Mouse (Mus musculus) layer of hippocampus, postnatal 25 days (tissue): ENCODE measurements around the gene Vmn1r158. TPM values are rescaled to one million over a fixed set of nuclear protein-coding genes. Genes with fewer than 3 reads are reported as not detected.
"Not testable (repeated sequence)": the region's sequence is repeated elsewhere in the genome, so short reads cannot be mapped to it uniquely, and the experiment has no call there.

Source experiments
- DNase-seq, 2 experiments: peaks; one replicate each; pipeline ENCODE4 v3.0.0; 2022; ENCODE audit warnings: mixed read lengths in 2 of 2, low spot score in 1 of 2; ENCODE audit errors: extremely low spot score in 1 of 2
- total RNA-seq, 2 experiments: library from RNA; stranded (reverse); gene quantifications; 2 replicates each; pipeline ENCODE4 v1.2.3; 2021

Vmn1r158 gene
- total RNA-seq = not detected

DNA sequence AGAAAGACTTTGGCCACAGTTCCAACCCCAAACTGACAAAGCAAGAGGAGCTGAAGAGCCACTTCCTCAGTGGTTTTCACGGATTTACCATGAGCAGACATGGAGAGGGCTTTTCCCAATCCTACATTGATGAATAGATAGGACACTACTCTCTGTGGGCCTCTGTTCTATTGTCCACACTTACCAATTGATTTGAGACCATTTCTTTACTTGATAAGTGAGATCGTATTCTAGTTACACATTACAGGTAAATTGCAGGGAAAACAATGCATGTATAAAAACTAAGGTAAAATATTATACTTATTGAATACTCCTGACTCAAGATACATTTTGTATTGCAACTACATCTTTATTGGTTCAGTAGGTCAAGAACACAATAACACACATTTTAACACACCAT, at the start of gene Vmn1r158:
Gene Vmn1r158 (minus strand): TSS at position 101 of the 400 bp plus-strand sequence.
- not testable (repeated sequence) for DNase-seq

- not testable (repeated sequence) for DNase-seq
These were observed 14.6 kb downstream of the Vmn1r158 start for GRCm38 (mm10) chr7:22775981-22776380.

DNA sequence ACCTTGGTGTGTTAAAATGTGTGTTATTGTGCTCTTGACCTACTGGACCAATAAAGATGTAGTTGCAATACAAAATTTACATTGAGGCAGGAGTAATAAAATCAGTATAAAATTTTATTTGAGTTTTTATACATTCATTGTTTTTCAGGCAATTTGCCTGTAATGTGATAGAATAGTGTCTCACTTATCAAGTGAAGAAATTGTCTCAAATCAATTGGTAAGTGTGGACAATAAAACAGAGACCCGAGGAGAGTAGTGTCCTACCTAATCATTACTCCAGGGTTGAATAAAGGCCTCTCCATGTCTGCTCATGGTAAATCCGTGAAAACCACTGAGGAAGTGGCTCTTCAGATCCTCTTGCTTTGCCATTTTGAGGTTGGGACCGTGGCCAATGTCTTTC, 29.2 kb downstream of the Vmn1r158 start, which contains the start of gene Vmn1r157:
Gene Vmn1r157 (plus strand): TSS at position 301 of the 400 bp plus-strand sequence.
- DNase-seq = not testable (repeated sequence)

Other genes with a start within 250 kb of the Vmn1r158 start
- not detected for gene Gm4201, start 225.4 kb downstream of the Vmn1r158 start, total RNA-seq
- gene Gm4565, start 202.7 kb downstream of the Vmn1r158 start, total RNA-seq = not detected
- not detected for gene Vmn1r155, start 132.8 kb downstream of the Vmn1r158 start, total RNA-seq
- gene Gm8693, start 98.5 kb downstream of the Vmn1r158 start, total RNA-seq = not detected
- gene Gm4567, start 71.1 kb downstream of the Vmn1r158 start, total RNA-seq = not detected
- not detected for gene Vmn1r157, start 29.1 kb downstream of the Vmn1r158 start, total RNA-seq
- not detected for gene Vmn1r159, start 52.8 kb upstream of the Vmn1r158 start, total RNA-seq
- gene Vmn1r160, start 80.4 kb upstream of the Vmn1r158 start, total RNA-seq = not detected
- not detected for gene Gm4214, start 193.9 kb upstream of the Vmn1r158 start, total RNA-seq
- not detected for gene Gm4216, start 229.1 kb upstream of the Vmn1r158 start, total RNA-seq